Mouse (Mus musculus) brain, embryonic 18.5 days (tissue): ENCODE data around the gene Rnf216.
"Not testable (repeated sequence)": the region's sequence is repeated elsewhere in the genome, so short reads cannot be mapped to it uniquely, and the experiment has no call there.

Experiments
- DNase-seq: peaks from one replicate; pipeline ENCODE4 v3.0.0-alpha.2; 2012; ENCODE audit warnings: low read depth, low spot score

Gene Rnf216

GRCm38 (mm10) chr5:143112281-143113246 lies at the start of gene Rnf216:
TSS of gene Rnf216 (minus strand) at chr5:143112994.
- DNase-seq = peak; percentile 80

- DNase-seq = no peak
These were observed 42.7 kb upstream of the Rnf216 start for GRCm38 (mm10) chr5:143155534-143155933.

- no peak for DNase-seq
These were observed 41.0 kb upstream of the Rnf216 start for GRCm38 (mm10) chr5:143153756-143154155.

GRCm38 (mm10) chr5:143150044-143150443 lies 37.2 kb upstream of the Rnf216 start:
- DNase-seq = no peak

GRCm38 (mm10) chr5:143149536-143149935 lies 36.7 kb upstream of the Rnf216 start:
- no peak for DNase-seq

- DNase-seq = no peak
These were observed 35.9 kb upstream of the Rnf216 start for GRCm38 (mm10) chr5:143148661-143149060.

- DNase-seq = no peak
These were observed 34.7 kb upstream of the Rnf216 start, which contains the start of gene Olfr718-ps1 for GRCm38 (mm10) chr5:143147481-143147880. TSS of gene Olfr718-ps1 (minus strand) at chr5:143147581.

GRCm38 (mm10) chr5:143137580-143137979 lies 24.8 kb upstream of the Rnf216 start:
- no peak for DNase-seq

- no peak for DNase-seq
These were observed 22.2 kb upstream of the Rnf216 start for GRCm38 (mm10) chr5:143135042-143135441.

- not testable (repeated sequence) for DNase-seq
These were observed 21.6 kb upstream of the Rnf216 start for GRCm38 (mm10) chr5:143134216-143135010.

GRCm38 (mm10) chr5:143132935-143133514 lies 20.2 kb upstream of the Rnf216 start:
- no peak for DNase-seq

- DNase-seq = no peak
These were observed 17.5 kb upstream of the Rnf216 start for GRCm38 (mm10) chr5:143130342-143130741.

- no peak for DNase-seq
These were observed 16.3 kb upstream of the Rnf216 start for GRCm38 (mm10) chr5:143129101-143129500.

- no peak for DNase-seq
These were observed 15.0 kb upstream of the Rnf216 start for GRCm38 (mm10) chr5:143127837-143128236.

- no peak for DNase-seq
These were observed 14.1 kb upstream of the Rnf216 start for GRCm38 (mm10) chr5:143126908-143127307.

- no peak for DNase-seq
These were observed 13.3 kb upstream of the Rnf216 start for GRCm38 (mm10) chr5:143126089-143126488.

- DNase-seq = peak; percentile 59
These were observed 12.8 kb upstream of the Rnf216 start for GRCm38 (mm10) chr5:143125601-143126000.

- DNase-seq = no peak
These were observed 12.1 kb upstream of the Rnf216 start for GRCm38 (mm10) chr5:143124805-143125378.

GRCm38 (mm10) chr5:143122673-143123072 lies 9.9 kb upstream of the Rnf216 start:
- DNase-seq = no peak

- no peak for DNase-seq
These were observed 9.3 kb upstream of the Rnf216 start for GRCm38 (mm10) chr5:143122125-143122524.

- DNase-seq = no peak
These were observed 6.0 kb downstream of the Rnf216 start for GRCm38 (mm10) chr5:143106842-143107241.

GRCm38 (mm10) chr5:143103231-143103630 lies 9.6 kb downstream of the Rnf216 start:
- DNase-seq = no peak
